Mouse (Mus musculus) lung, postnatal 0 days (tissue): ENCODE data around the gene Gm47791.

Experiments used
- CTCF ChIP-seq: IDR thresholded peaks from 2 replicates; pipeline ENCODE4 v1.5.1; 2016; ENCODE audit warnings: antibody characterized with exemption, mild to moderate bottlenecking
- EP300 ChIP-seq: IDR thresholded peaks from 2 replicates; pipeline ENCODE4 v1.6.1; 2016; ENCODE audit warnings: antibody characterized with exemption, mild to moderate bottlenecking, control low read depth

DNA sequence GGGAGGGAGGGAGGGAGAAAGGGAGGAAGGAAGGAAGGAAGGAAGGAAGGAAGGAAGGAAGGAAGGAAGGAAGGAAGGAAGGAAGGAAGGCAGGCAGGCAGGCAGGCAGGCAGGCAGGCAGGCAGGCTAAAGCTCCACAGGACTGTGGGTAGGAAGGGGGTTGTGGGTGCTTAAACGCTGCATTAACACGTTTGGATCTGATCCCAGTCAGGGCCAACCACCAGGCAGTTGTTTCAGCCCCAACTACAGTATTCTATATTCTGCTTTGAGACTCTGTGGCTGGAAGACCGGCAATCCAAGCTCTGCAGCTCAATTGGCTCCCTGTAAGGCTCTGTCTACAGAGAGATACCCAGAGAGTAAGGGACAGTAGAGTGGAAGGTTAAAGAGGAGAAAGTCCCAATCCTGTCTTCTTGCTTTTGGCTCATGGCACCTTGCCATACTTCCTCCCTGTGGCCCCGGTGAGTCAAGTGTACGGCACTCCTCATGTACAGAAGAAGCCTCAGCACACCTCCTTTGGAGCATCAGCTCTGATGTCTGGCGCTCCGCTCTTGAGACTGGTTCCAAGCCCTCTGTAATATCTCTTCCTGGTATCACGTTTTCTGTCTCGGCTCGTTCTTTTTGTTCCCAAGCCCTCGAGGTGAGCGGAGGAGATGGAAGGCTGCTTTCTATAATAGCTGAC lies 30.2 kb upstream of the Gm47791 start:
- no peak for TF ChIP-seq CTCF
- TF ChIP-seq EP300: no peak
